Mouse (Mus musculus) CH12.LX (cell line): ENCODE results near the gene Lrmda. TPM values are rescaled to one million over a fixed set of nuclear protein-coding genes. Genes with fewer than 3 reads are reported as not detected.

Source experiments
- DNase-seq: peaks from one replicate; pipeline ENCODE4 v3.0.0-alpha.2; 2013; ENCODE audit errors: extremely low read depth
- H3K27ac ChIP-seq: 2 replicates; pipeline ENCODE4 v1.5.1; 2012; ENCODE audit warnings: low read depth, mild to moderate bottlenecking, control low read depth, moderate library complexity; ENCODE audit not compliant: insufficient read depth
- H3K27me3 ChIP-seq: replicated peaks from 2 replicates; pipeline ENCODE3; 2012; ENCODE audit warnings: inconsistent platforms
- H3K36me3 ChIP-seq, 2 experiments: replicated peaks in 1 of 2; 2 replicates each; pipeline versions ENCODE3 to v1.6.1; 2012; ENCODE audit warnings: inconsistent platforms in 1 of 2, low read length in 1 of 2, mild to moderate bottlenecking in 1 of 2, mixed read lengths in 1 of 2, moderate library complexity in 1 of 2; ENCODE audit not compliant: control insufficient read depth in 1 of 2, insufficient read depth in 1 of 2
- H3K4me1 ChIP-seq, 2 experiments: 2 replicates each; pipeline ENCODE4 v1.6.1; 2012; ENCODE audit warnings: inconsistent platforms in 1 of 2, moderate library complexity in 1 of 2; ENCODE audit not compliant: insufficient read depth in 2 of 2, control insufficient read depth in 1 of 2
- H3K4me2 ChIP-seq: 2 replicates; pipeline ENCODE4 v1.6.1; 2012; ENCODE audit warnings: low read depth, mild to moderate bottlenecking, control low read depth; ENCODE audit not compliant: poor library complexity, insufficient read depth, severe bottlenecking
- H3K4me3 ChIP-seq, 3 experiments: fragments of 150-350 bp in 1 of 3; sonication (generic) in 1 of 3; replicated peaks in 1 of 3; 2 replicates each; pipeline versions ENCODE3 to v1.5.1; 2011 to 2012; ENCODE audit warnings: low read depth in 2 of 3, low read length in 2 of 3, mild to moderate bottlenecking in 2 of 3, moderate library complexity in 2 of 3, control low read depth in 1 of 3, improper control_type of control experiment in 1 of 3, inconsistent platforms in 1 of 3, mixed read lengths in 1 of 3; ENCODE audit not compliant: poor library complexity in 1 of 3
- H3K79me2 ChIP-seq: replicated peaks from 2 replicates; pipeline ENCODE4 v1.6.1; 2012; ENCODE audit warnings: mild to moderate bottlenecking, moderate library complexity; ENCODE audit not compliant: control insufficient read depth, poor library complexity, insufficient read depth, severe bottlenecking; ENCODE audit errors: extremely low read depth
- H3K9ac ChIP-seq: 2 replicates; pipeline ENCODE4 v1.6.1; 2012; ENCODE audit warnings: low read depth, mild to moderate bottlenecking, control low read depth, moderate library complexity; ENCODE audit not compliant: insufficient read depth
- H3K9me3 ChIP-seq: replicated peaks from 2 replicates; pipeline ENCODE3; 2012; ENCODE audit warnings: low read length, inconsistent platforms, mixed read lengths
- HCFC1 ChIP-seq: IDR thresholded peaks from 2 replicates; pipeline ENCODE4 v1.6.1; 2012; ENCODE audit warnings: low read depth, mild to moderate bottlenecking, inconsistent platforms, low read length, improper control_type of control experiment
- IRF4 ChIP-seq: IDR thresholded peaks from 2 replicates; pipeline ENCODE4 v1.6.1; 2014; ENCODE audit warnings: low read depth, mild to moderate bottlenecking, inconsistent platforms, low read length, improper control_type of control experiment
- JUN ChIP-seq: IDR thresholded peaks from 2 replicates; pipeline ENCODE4 v1.6.1; 2011; ENCODE audit warnings: low read depth, mild to moderate bottlenecking, low read length, improper control_type of control experiment, moderate library complexity; ENCODE audit not compliant: insufficient read depth
- JUND ChIP-seq: conservative IDR thresholded peaks from 2 replicates; pipeline ENCODE4 v1.6.1; 2011; ENCODE audit warnings: low read depth, low read length, improper control_type of control experiment
- MAZ ChIP-seq: IDR thresholded peaks from 2 replicates; pipeline ENCODE4 v1.6.1; 2012; ENCODE audit warnings: low read depth, mild to moderate bottlenecking, inconsistent platforms, low read length, improper control_type of control experiment, moderate library complexity
- MEF2A ChIP-seq: IDR thresholded peaks from 2 replicates; pipeline ENCODE4 v1.6.1; 2014; ENCODE audit warnings: low read depth, mild to moderate bottlenecking, inconsistent platforms, low read length, improper control_type of control experiment, borderline replicate concordance
- MXI1 ChIP-seq: IDR thresholded peaks from 2 replicates; pipeline ENCODE4 v1.6.1; 2011; ENCODE audit warnings: mild to moderate bottlenecking, low read depth, low read length, improper control_type of control experiment
- MYC ChIP-seq: IDR thresholded peaks from 2 replicates; pipeline ENCODE4 v1.6.1; 2011; ENCODE audit warnings: low read depth, mild to moderate bottlenecking, improper control_type of control experiment, low read length
- NRF1 ChIP-seq: IDR thresholded peaks from 2 replicates; pipeline ENCODE4 v1.6.1; 2014; ENCODE audit warnings: low read depth, mild to moderate bottlenecking, inconsistent platforms, low read length, improper control_type of control experiment, moderate library complexity
- POLR2AphosphoS2 ChIP-seq: IDR thresholded peaks from 2 replicates; pipeline ENCODE4 v1.6.1; 2011; ENCODE audit warnings: low read depth, low read length, improper control_type of control experiment
- RAD21 ChIP-seq: IDR thresholded peaks from 2 replicates; pipeline ENCODE4 v1.6.1; 2011; ENCODE audit warnings: low read depth, mild to moderate bottlenecking, low read length, improper control_type of control experiment, moderate library complexity
- RCOR1 ChIP-seq: conservative IDR thresholded peaks from 2 replicates; pipeline ENCODE4 v1.6.1; 2012; ENCODE audit warnings: low read depth, mild to moderate bottlenecking, inconsistent platforms, low read length, improper control_type of control experiment
- SIN3A ChIP-seq: IDR thresholded peaks from 2 replicates; pipeline ENCODE4 v1.6.1; 2012; ENCODE audit warnings: low read length, improper control_type of control experiment, inconsistent platforms
- SMC3 ChIP-seq: IDR thresholded peaks from 2 replicates; pipeline ENCODE4 v1.6.1; 2011; ENCODE audit warnings: low read depth, low read length, improper control_type of control experiment
- TCF12 ChIP-seq: IDR thresholded peaks from 2 replicates; pipeline ENCODE4 v1.6.1; 2014; ENCODE audit warnings: low read depth, mild to moderate bottlenecking, inconsistent platforms, low read length, improper control_type of control experiment
- UBTF ChIP-seq: IDR thresholded peaks from 2 replicates; pipeline ENCODE4 v1.6.1; 2012; ENCODE audit warnings: low read depth, mild to moderate bottlenecking, inconsistent platforms, low read length, improper control_type of control experiment, moderate library complexity
- ZKSCAN1 ChIP-seq: IDR thresholded peaks from 2 replicates; pipeline ENCODE4 v1.6.1; 2012; ENCODE audit warnings: low read depth, inconsistent platforms, low read length, improper control_type of control experiment, borderline replicate concordance
- ZMIZ1 ChIP-seq: IDR thresholded peaks from 2 replicates; pipeline ENCODE4 v1.6.1; 2012; ENCODE audit warnings: low read depth, mild to moderate bottlenecking, inconsistent platforms, low read length, improper control_type of control experiment
- dilution Hi-C: fragments of 300-500 bp; cut with MboI; formaldehyde crosslinking; loops from 2 replicates; pipeline ENCODE4 v1.14.3; 2020; ENCODE audit warnings: low sequenced_read_pairs; ENCODE audit not compliant: extremely low pct_unique_long_range_greater_than_20kb, extremely low pct_ligation_motif_present
- in situ Hi-C: fragments of 300-500 bp; cut with MboI; formaldehyde crosslinking; loops from 3 replicates; pipeline ENCODE4 v1.14.3; 2019; ENCODE audit warnings: low sequenced_read_pairs, low pct_ligation_motif_present, low pct_unique_long_range_greater_than_20kb, mixed read lengths
- polyA plus RNA-seq: library from polyadenylated mRNA; unstranded; fragments of >175 nt; gene quantifications from 2 replicates; pipeline ENCODE4 v1.2.1, GENCODE M21; 2012; ENCODE audit warnings: low read depth; ENCODE audit not compliant: insufficient read length
- total RNA-seq, 2 experiments: library from RNA; depleted of rRNA; stranded (reverse); fragments of 300-350 nt in 1 of 2; fragments of >200 nt in 1 of 2; gene quantifications; 2 replicates each; pipeline ENCODE4 v1.2.3; 2012 to 2014

Gene Lrmda
- total and polyA plus RNA-seq, 3 experiments = 0.89 to 3.7 (median 1.9) TPM

- in situ Hi-C loops = no loop called here
- dilution Hi-C loops = no loop called here
- peaks cover 0 to 7% of the 10 kb centered on the region in 2 experiments; a peak in 2 of 4 replicates for H3K4me1 ChIP-seq
- H3K27me3 ChIP-seq = no peaks in the 10 kb centered on the region
- no peaks in the 10 kb centered on the region for H3K36me3 ChIP-seq
- no peaks in the 10 kb centered on the region for H3K79me2 ChIP-seq
- no peaks in the 10 kb centered on the region for H3K9me3 ChIP-seq
- no peak overlapping the region for H3K4me2 ChIP-seq
- no peak overlapping the region for H3K4me3 ChIP-seq
- no peak overlapping the region for H3K9ac ChIP-seq
- no peak overlapping the region for H3K27ac ChIP-seq
- DNase-seq = no peak
- no peak for TF ChIP-seq JUND
- TF ChIP-seq RAD21 = no peak
- TF ChIP-seq IRF4 = no peak
- no peak for TF ChIP-seq UBTF
- no peak for TF ChIP-seq MAZ
- TF ChIP-seq ZKSCAN1 = no peak
- TF ChIP-seq MYC = no peak
- no peak for TF ChIP-seq JUN
- TF ChIP-seq MXI1 = no peak
- no peak for TF ChIP-seq HCFC1
- no peak for TF ChIP-seq SIN3A
- TF ChIP-seq SMC3 = no peak
- no peak for TF ChIP-seq TCF12
- TF ChIP-seq MEF2A = no peak
- no peak for TF ChIP-seq NRF1
- TF ChIP-seq ZMIZ1 = no peak
- TF ChIP-seq POLR2AphosphoS2 = no peak
- TF ChIP-seq RCOR1 = no peak
Measured at GRCm38 (mm10) chr14:22113463-22114361, 94.2 kb downstream of the Lrmda start.
